Mouse (Mus musculus): ENCODE measurements around the gene Ppp1r13l.

- TF ChIP-seq POLR2A (IDR thresholded peaks at IDR 0.05; ENCODE audit: control insufficient read depth, extremely low read depth, insufficient read depth, low read length, poor library complexity) (no peak), CTCF (IDR thresholded peaks at IDR 0.05; ENCODE audit: borderline replicate concordance, control insufficient read depth, extremely low read depth, insufficient read depth, low read length, poor library complexity) (no peak)
These were observed 1.4 kb downstream of the Ppp1r13l start for GRCm38 (mm10) chr7:19360944-19361343.
